Mouse (Mus musculus): Measurements from ENCODE around the gene Pdzrn4. TPM values are rescaled to one million over a fixed set of nuclear protein-coding genes. Genes with fewer than 3 reads are reported as not detected.

Gene Pdzrn4
- total RNA-seq, 2 experiments from 2014 or later, result 0.54 to 0.74 TPM

GRCm38 (mm10) chr15:92500276-92500838 lies 103.7 kb downstream of the Pdzrn4 start:
- DNase-seq, result no peak

- no peak for DNase-seq
Measured at GRCm38 (mm10) chr15:92502797-92503196, 106.1 kb downstream of the Pdzrn4 start.

- DNase-seq, result no peak
Measured at GRCm38 (mm10) chr15:92509372-92509771, 112.7 kb downstream of the Pdzrn4 start.

- DNase-seq, result no peak
Measured at GRCm38 (mm10) chr15:92515651-92516050, 119.0 kb downstream of the Pdzrn4 start.

GRCm38 (mm10) chr15:92520677-92521225 lies 124.1 kb downstream of the Pdzrn4 start:
- DNase-seq, result no peak

- no peak for DNase-seq
Measured at GRCm38 (mm10) chr15:92521686-92522085, 125.0 kb downstream of the Pdzrn4 start.

- no peak for DNase-seq
Measured at GRCm38 (mm10) chr15:92524917-92525316, 128.2 kb downstream of the Pdzrn4 start.

- no peak for DNase-seq
Measured at GRCm38 (mm10) chr15:92525416-92525815, 128.7 kb downstream of the Pdzrn4 start.

- DNase-seq, result no peak
Measured at GRCm38 (mm10) chr15:92526731-92527130, 130.1 kb downstream of the Pdzrn4 start.

- no peak for DNase-seq
Measured at GRCm38 (mm10) chr15:92543252-92543651, 146.6 kb downstream of the Pdzrn4 start.

- DNase-seq, result no peak
Measured at GRCm38 (mm10) chr15:92547294-92547911, 150.7 kb downstream of the Pdzrn4 start.

GRCm38 (mm10) chr15:92555012-92555574 lies 158.4 kb downstream of the Pdzrn4 start:
- DNase-seq, result no peak

GRCm38 (mm10) chr15:92555716-92556115 lies 159.0 kb downstream of the Pdzrn4 start:
- no peak for DNase-seq

- DNase-seq, result no peak
Measured at GRCm38 (mm10) chr15:92558592-92558991, 161.9 kb downstream of the Pdzrn4 start.

- no peak for DNase-seq
Measured at GRCm38 (mm10) chr15:92562149-92562548, 165.5 kb downstream of the Pdzrn4 start.

- no peak for DNase-seq
Measured at GRCm38 (mm10) chr15:92563576-92563975, 166.9 kb downstream of the Pdzrn4 start.

- DNase-seq, result no peak
Measured at GRCm38 (mm10) chr15:92570526-92571243, 174.0 kb downstream of the Pdzrn4 start.

GRCm38 (mm10) chr15:92571244-92571539 lies 174.5 kb downstream of the Pdzrn4 start:
- DNase-seq, result no peak

GRCm38 (mm10) chr15:92577476-92577875 lies 180.8 kb downstream of the Pdzrn4 start:
- DNase-seq, result no peak

- no peak for DNase-seq
Measured at GRCm38 (mm10) chr15:92580217-92580616, 183.5 kb downstream of the Pdzrn4 start.

- no peak for DNase-seq
Measured at GRCm38 (mm10) chr15:92580742-92581383, 184.2 kb downstream of the Pdzrn4 start.

GRCm38 (mm10) chr15:92584357-92585138 lies 187.9 kb downstream of the Pdzrn4 start:
- DNase-seq, result no peak
